Mouse (Mus musculus) left cerebral cortex, postnatal 4 days (tissue): ENCODE data around the gene Arhgap24. TPM values are rescaled to one million over a fixed set of nuclear protein-coding genes. Genes with fewer than 3 reads are reported as not detected.
A peak's percentile ranks its signal among the peaks of the same experiment; 100 is the strongest.

Experiments
- DNase-seq: peaks from one replicate; pipeline ENCODE4 v3.0.0-alpha.2; 2022
- intact Hi-C: fragments of 180-260 bp; cut with DNase I; formaldehyde crosslinking; loops from one replicate; pipeline ENCODE4 v1.15.1; 2025
- total RNA-seq, 2 experiments: library from RNA; stranded (reverse); gene quantifications; 2 replicates each; pipeline ENCODE4 v1.2.3; 2021

Arhgap24 gene
- total RNA-seq, 2 experiments from 2014 or later: 4.6 to 4.9 TPM

DNA sequence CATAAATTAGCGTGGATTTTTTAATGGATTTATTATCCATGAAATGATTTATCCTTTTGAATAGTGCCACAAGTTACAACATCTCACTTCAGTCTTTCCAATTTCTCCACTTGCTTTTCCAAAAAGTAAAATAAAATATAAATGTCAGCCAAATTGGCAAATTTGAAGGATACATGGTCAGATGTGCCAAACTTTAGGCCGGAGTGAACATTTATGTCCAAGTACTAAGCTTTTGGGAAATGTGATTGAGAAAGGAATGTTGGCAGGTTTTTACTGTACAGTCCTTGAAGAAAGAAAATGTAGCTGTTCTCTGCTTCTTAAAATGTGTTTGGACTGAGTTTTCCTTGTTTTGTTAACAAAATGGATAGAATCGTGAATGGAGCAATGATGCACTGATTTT lies 185.7 kb downstream of the Arhgap24 start:
- intact Hi-C loops: no loop called here

DNA sequence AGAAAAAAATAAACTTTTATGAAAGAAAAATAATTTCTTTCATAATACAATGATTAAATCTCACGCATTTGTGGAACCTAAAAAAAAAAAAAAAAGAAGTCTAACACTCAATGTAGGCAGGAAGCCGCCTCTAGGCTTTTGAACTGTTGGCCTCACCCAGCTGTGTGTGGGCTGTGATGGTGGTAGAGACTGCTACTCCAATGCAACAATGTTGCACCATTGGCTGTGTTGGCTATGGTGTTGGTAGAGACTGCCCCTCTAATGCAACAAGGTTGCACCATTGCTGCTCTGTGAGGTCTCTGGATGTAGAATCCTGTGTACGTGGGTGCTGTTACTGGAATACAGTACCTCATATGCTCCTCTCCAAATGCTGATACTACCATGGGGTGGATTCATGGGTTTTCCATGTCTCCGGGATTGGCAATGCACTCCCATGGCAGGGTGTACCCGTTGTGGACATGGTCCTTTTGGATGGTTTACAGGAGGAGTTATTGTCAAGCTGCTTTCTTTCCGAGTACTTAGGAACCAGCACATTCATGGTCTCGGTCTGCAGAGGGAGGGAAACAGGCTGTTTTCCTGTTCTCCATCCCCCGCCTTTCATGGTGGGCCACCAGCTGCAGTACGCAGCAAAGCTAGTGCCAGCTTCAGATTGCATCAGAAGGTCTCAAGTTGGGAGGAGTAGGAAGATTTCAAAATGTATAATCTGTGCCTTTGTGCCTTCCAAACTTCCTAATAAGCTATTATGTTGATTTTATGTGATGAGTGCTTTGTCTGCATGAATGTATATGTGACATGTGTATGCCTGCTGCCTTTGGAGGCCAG lies 186.8 kb downstream of the Arhgap24 start:
- intact Hi-C loops: no loop called here
- DNase-seq: no peak

More for the DNA sequence above, 185.7 kb downstream of the Arhgap24 start:
- no peak for DNase-seq

DNA sequence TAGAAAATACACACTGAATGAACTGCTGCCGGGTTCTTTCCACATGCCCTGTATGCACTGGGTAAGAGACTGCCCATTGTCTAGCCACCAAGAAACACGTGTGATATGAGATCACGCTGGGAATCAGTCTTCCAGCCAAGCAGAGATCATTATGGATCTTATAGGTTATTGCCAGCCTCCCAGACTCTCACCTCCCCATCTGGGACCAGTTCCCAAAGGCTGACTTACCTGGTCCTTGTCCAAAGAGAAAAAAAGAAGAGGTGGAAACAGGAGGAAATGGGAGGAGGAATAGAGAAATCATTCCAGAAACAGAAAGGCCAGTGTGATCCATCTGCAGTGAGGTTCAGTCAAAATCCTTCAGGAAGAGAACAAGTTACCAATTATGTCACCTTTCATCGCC lies 189.0 kb downstream of the Arhgap24 start:
- no peak for DNase-seq
- intact Hi-C loops: no loop called here

DNA sequence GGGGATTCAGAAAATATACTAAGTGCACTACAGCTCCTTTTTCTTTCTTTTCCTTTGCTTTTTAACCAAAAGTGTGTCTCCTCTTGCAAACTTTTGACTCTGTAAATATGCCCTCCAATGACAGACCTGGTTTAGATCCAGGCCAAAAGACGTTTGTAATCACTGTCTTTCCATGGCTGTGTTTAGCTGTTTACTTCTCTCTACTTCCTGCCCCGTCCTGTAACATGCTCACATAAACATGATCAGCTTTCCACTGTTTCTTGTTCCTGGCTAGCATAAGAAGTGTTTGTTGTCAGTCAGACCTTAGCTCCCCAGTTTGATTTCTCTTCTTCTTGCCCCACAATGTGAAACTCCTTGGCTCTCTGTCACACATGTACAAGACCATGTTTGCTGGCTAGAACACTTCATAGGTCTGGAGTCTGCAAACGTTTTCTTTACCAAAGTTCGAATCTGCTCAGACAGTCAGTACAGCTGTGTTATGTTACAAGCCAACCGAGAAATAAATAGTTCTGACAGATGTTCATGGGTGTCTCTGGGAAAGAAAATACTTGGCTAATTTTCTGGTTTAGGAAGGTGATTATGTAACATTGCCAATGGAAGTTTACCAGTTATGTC lies 189.6 kb downstream of the Arhgap24 start:
- intact Hi-C loops: no loop called here
- DNase-seq: no peak

DNA sequence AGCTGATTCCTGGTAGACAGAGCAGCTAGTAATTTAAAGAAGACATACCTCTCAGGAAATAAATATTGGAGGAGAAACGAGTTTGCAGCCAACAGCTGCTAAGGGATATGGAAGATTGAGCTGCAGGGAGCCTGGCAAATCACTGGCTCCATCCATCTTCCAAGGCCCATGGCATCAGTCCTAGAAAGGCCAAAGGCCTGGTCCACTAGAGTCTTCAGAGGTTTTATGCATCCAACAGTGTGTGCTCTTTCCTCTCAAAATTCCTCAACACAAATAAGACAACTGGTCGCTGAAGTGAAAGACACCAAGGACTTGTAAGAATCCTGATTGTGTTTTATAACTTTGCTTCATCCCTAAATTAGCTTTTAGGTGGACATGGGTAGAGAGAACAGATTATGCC lies 194.1 kb downstream of the Arhgap24 start:
- no peak for DNase-seq
- intact Hi-C loops: no loop called here

DNA sequence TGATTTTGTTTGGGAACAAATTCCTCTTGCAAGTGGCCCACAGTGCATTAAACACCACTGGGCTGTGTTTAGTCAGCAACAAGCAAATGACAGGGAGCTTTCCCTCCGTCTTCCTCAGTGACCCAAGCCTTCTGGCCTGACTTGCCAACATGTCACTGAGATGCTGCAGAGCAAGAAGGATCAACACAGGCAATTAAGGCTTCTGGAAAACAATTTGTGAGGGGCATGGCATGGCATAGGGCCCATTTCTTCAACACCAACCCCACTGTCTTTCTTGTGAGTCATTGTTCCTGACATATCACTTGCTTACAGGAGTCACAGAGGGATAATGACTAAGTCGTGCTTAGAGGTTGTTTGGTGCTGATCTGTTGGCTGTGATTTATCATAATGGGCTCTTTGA lies 196.0 kb downstream of the Arhgap24 start:
- DNase-seq: no peak
- intact Hi-C loops: no loop called here

DNA sequence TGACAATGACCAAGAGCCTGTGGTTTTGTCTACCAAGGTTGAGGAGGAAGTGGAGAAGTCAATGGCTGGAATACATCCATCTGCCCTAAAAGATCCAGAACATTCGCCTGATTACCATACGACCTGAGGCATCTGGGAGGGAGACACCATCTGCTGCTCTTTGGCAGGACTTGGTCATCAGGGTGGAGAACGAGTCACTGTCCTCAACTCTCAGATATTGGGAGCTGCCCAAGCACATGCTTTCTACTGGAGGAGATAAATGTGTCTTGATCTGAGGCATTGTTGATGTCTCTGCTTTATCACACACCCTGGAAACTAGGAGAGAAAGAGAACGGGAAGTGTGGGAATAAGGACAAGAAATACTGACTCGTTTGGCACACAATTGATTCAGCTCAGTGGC lies 206.5 kb downstream of the Arhgap24 start:
- intact Hi-C loops: no loop called here
- DNase-seq: peak; percentile 39

DNA sequence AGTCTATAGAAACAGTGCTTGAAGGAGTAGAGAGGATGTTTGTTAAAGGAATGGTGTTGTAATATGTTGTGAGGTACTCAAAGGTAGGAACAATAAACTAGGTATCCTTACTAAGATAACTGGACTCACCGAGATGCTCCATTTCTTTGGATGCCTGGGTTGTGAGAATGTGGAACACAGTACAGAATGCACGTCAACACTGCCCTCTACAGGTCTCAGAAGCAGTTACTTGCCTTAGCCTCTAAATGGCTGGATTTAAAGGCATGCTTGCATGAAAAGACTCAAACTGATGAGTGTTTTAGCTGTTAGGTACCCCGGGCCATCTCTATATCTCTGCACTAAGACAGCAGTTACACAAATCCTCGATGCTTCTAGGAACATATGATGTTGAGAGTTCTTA lies 211.3 kb downstream of the Arhgap24 start:
- intact Hi-C loops: loop anchor here (5.0 kb wide), 2 partner anchors 485 to 540 kb away; no protein-coding TSS in a partner anchor
- DNase-seq: peak; percentile 61

DNA sequence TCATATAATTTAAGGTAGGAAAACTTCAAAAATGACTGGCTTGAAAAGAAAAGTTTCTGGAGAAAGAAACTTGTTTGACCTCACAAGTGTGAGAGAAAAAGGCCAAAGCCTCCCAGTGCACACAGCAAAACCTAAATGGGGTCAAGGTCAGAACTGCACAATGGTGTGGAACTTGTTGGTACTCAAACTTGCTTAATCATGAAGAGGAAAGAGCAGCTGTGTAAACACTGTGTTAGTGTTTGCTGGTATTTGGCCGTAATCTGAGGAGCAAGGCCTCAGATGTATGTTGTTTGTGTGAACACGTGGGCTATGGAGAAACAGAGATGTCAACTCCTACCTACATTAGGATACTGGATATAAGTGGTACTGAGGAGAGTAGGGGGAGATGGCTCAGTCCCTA lies 212.0 kb downstream of the Arhgap24 start:
- DNase-seq: no peak
- intact Hi-C loops: loop anchor here (5.0 kb wide), 2 partner anchors 486 to 541 kb away; no protein-coding TSS in a partner anchor

DNA sequence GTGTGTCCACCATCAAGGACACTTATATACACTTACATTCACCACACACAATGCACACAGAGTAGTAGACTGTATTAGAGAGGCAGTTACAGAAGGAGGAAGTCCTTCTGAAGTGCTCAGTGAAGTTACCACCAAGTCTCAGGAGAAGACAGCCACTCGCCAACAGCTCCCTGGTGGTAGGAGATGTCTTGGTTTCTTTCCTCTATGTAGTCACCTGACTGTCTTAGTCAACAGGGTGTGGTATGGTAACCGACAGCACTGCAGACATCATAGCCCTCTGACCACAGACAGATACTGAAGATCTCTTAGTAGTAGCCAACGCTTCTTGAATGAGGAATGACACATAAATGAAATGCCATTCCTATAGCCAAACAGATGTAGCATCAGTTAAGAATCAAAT lies 212.7 kb downstream of the Arhgap24 start:
- DNase-seq: no peak
- intact Hi-C loops: loop anchor here (5.0 kb wide), 2 partner anchors 487 to 542 kb away; no protein-coding TSS in a partner anchor

DNA sequence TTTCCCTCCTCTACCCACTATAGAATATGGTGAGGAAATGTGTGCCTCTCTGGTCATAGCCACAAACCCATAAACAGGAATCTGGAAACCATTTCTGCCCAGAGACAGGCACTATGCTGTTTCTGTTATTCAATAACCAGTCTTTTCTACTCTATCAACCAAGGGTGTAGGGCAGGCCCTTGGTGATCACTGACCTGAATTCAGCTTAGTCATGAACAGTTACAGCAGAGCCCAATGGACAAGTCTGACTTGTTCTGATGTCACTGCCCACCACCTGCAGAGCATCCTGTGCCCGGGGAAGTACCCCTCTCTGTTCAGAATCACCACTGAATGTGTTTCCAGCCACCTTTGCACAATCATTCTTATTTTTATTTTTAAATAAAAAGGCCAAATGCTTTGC lies 216.6 kb downstream of the Arhgap24 start:
- no peak for DNase-seq
- intact Hi-C loops: no loop called here

DNA sequence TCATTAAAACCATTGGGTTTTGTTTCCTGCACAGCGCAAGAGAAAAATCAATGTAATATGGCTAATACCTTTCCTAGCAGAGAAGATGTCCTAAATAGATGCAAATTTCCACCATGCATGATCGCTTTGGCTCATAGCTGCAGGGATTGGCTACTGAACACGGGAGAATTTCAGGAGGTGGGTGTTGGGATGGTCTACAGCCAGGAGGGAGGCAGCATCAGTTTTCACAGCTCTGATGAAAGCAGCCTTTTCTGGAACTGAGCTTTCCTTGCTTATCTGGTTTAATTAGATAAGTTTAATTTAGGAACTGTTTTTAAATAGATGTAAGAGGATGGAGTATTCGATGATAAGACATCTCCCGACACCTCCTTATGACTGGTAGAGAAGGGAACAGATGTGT lies 217.2 kb downstream of the Arhgap24 start:
- intact Hi-C loops: no loop called here
- no peak for DNase-seq

DNA sequence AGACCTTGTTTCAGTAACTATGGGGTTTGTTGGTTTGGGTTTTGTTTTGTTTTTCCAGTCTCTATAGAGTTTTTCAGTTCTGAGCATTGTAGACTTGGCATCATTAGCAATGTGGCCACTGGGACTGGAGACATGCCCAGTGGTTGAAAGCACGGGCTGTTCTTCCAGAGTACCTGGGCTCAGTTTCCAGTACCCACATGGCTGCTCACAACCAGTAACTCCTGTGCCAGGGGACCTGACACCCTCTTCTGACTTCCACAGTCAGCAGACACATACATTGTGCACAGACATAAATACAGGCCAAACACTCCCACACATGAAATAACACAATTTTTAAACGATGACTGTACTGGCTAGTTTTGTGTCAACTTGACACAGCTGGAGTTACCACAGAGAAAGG lies 217.7 kb downstream of the Arhgap24 start:
- intact Hi-C loops: no loop called here
- no peak for DNase-seq

DNA sequence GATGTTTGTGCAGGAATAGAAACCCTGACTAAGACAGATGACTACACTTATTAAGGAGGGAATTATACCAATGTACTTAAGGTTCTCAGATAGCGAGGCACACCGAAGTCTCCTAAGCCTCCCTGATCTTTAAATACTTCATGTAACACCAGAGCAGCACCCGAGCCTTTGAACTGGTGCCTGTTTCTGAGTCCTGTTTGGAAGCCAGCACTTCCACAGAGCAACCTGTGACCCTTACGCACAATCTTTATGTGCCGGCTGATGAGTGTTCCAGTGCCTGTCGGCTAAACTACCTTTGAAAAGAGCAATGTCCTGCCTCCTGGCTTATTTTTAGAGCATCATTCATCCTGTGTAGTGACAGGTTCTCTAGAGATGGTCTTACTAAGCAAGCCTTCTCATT lies 221.4 kb downstream of the Arhgap24 start:
- intact Hi-C loops: loop anchor here (5.0 kb wide), 1 partner anchor 170 kb away; no protein-coding TSS in a partner anchor

DNA sequence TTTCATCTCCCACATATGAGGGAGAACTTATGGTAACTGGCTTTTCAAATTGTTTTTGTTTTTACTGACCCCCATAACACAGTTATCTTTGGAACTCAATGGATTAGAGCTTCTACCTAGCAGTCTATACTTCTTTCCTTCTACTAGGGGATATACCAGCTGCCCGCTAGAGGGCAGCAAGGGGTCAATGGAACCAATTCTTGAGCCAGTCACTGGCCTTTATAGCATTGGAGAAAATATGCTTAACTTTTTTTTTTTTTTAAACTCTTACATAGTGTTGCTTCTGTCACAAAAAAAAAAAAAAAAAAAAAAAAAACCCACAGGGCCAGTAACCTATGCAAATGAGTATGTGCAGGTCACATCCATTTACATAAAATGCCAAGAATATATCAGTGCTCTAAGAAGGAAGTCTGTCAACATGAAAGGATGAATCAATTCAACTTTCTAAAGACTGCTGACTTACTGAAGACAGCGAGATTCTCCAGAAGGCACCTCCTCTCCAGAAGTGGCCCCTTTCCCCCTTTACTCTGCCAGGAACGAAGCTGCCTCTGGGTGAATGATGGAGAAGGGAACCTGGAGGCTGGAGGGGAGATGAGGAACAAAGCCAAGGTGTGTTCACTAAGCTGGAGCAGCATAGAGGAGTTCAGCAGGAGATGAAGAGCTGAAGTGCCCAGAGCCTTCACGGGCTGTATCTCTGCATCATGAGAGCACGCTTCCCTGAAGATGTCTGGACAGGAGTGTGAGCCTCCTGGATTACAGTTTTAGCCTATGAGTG lies 222.3 kb downstream of the Arhgap24 start:
- intact Hi-C loops: loop anchor here (5.0 kb wide), 1 partner anchor 169 kb away; no protein-coding TSS in a partner anchor
- peak; percentile 83 for DNase-seq

More for the DNA sequence above, 221.4 kb downstream of the Arhgap24 start:
- no peak for DNase-seq

DNA sequence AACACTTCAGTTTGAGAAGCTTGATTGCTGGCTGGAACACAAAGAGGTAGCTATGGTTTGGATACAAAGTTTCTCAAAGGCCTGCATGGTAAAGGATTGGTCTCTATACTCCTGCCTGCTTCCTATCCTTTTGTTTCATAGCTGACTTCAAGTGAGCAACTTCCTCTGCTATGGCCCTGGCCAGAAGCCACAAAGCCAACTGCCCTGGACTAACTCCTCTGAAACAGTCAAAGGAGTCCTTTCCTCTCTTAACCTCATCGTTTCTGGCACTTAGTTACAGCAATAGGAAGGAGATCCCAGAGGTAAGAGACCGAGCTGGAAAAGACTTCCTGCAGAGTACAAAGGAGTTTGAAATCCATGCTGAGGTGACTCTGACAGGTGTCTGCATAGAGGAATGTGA lies 224.0 kb downstream of the Arhgap24 start:
- intact Hi-C loops: no loop called here
- DNase-seq: no peak

DNA sequence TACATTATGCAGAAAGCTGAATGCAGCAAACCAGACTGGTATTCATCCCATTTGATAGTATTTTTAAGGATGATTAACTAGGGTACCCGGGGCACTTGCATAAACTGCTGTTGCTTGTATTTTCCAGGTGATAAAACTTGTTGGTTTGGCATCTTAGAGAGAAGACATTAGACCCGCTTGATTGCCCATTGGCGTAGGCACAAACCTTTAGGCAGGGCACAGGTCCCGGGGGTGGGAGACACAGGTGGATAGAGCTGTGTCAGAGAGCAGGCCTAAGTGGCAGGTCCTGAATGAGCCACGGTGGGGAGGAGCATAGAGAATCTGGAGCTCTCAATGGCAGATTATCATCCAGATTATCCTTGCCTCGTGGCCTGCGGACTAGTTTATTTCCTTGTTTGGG lies 229.1 kb downstream of the Arhgap24 start:
- intact Hi-C loops: no loop called here
- DNase-seq: no peak

DNA sequence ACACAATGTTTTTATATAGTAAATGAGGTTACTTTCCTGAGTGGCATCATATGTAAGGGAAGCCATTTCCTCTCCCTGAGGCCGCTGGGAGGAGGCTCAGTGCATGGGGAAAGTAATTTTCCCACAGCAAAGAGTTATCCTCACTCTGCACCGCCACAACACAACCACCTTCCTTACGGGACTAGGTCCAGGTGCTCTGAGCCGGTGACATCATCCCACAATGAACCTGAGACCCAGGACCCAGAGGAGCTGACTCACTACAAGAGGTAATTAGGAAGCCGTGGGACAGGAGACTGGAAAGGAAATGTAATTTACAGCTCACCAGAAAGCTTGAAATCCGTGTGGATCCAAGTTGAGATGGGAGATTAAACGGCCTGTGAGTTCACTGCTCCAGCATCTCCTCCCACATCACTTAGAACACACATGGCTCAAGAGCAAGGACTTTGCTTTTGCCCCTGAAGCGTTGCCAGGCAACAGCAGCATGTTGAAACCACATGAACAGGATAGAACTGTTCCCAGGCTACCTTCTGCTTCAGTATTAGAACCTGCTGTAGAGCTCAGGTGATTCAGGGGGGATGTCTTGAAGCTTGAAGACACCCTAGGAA lies 238.3 kb downstream of the Arhgap24 start:
- intact Hi-C loops: no loop called here
- DNase-seq: peak; percentile 3

DNA sequence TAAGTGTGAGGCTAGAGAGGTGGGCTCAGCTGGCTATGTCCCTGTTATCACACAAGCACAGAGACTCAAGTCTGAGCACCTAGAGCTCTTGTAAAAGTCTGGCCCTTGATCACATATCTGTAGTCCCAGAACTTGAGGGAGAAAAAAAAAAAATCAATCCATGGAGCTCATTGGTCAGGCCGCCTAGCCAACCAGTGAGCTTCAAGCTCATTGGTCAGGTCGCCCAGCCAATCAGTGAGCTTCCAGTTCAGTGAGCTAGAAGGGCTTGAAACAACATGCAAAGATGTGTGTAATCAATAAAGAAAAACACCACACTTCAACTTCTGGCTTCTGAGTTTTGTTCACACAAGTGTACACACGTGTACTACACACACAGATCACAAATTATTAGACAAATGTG lies 242.4 kb downstream of the Arhgap24 start:
- intact Hi-C loops: no loop called here
- DNase-seq: no peak

DNA sequence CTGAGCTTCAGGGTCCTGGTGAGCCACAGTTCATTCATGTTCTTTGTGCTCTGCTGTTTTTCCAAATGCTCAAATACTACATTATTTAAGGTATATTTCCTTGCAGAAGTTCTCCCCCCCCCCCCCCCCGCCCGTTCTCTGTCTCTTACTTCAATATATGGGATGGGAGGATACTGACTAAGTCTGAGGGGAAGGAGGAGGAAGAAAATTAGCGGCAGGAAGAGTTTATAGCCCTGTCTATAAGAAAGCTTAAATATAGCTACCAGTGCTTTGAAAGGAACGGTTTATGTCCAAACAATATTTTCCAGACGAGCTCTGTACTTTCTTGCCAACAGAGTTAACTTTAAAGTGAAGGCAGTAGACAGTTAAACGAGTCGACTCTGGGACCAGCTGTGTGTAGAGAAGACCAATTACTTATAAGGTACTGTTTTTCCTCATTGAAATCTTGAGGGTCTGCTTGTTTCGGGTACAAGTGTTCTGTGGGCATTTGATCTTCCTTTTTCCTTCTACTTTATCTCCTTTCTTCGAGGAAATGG lies 243.7 kb downstream of the Arhgap24 start:
- no peak for DNase-seq
- intact Hi-C loops: no loop called here

DNA sequence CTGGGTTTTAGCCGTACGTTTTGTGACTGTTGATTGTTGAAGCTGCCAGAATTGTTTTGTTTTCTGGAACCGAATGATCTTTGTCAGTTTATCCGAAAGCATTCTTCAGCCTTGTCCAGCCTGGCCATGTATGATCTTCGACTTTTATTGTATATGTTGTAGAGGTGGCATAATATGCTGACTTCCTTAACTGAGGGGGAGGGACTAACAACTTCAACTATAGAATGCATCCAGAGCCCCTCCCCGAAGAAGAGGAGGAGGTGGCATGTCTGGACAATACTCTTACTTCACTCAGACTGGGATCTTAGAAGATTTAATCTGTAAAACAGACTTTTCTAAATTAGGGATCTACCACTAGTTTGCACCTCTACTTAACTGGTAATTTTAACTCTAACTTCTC lies 244.2 kb downstream of the Arhgap24 start:
- DNase-seq: no peak
- intact Hi-C loops: no loop called here
